Mouse (Mus musculus) thymus, adult 2 months (tissue): ENCODE results near the gene Ikzf5.

Experiments used
- CTCF ChIP-seq: fragments of 200-500 bp; IDR thresholded peaks from 2 replicates; pipeline ENCODE4 v1.5.1; 2012; ENCODE audit warnings: mild to moderate bottlenecking, control low read depth, low read length, moderate library complexity, borderline replicate concordance; ENCODE audit not compliant: control insufficient read depth, poor library complexity, insufficient read depth; ENCODE audit errors: extremely low read depth
- POLR2A ChIP-seq: fragments of 200-500 bp; IDR thresholded peaks from 2 replicates; pipeline ENCODE4 v1.6.1; 2012; ENCODE audit warnings: mild to moderate bottlenecking, low read length, control low read depth, moderate library complexity; ENCODE audit not compliant: control insufficient read depth, poor library complexity, insufficient read depth; ENCODE audit errors: extremely low read depth

- TF ChIP-seq CTCF (no peak), POLR2A (no peak)
Measured at GRCm38 (mm10) chr7:131356105-131356504, 54.2 kb downstream of the Ikzf5 start.
